Mouse (Mus musculus): ENCODE data around the gene Ceacam9. TPM values are rescaled to one million over a fixed set of nuclear protein-coding genes. Genes with fewer than 3 reads are reported as not detected.

Ceacam9 gene
- polyA plus RNA-seq, 1 experiment from 2014 or later, result not detected

DNA sequence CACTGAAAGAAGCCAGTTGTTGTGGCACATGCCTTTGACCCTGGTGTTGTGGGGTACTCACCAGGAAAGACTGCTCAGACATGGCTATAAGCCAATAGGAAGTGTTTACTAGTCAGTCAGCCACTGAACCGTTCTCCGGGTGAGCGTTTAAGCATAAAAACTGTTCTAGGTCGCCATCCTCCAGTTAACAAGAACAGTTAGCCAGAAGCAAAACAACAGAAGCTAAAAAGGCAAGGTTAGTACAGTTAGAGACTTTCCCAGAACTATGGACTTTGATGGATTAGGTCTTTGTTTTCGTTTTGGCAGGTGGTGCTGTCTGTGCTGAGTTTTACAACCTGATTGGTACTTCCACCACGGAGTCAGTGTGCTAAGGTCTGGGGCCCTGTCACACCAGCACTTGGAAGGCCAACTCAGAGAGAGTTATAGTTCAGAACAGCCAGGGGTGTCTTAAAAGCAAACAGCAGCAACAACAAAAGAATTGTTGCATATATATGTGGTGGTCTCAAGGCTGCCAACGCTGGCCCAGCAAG lies 10.2 kb downstream of the Ceacam9 start:
- 36% methylated on average over 7 of the region's 7 CpGs for WGBS
- Histone ChIP-seq H3K9ac (ENCODE audit: low read length) (no peak overlapping the region), H3K9me3 (ENCODE audit: control insufficient read depth, low read length) (no peaks in the 10 kb centered on the region), H3K27ac (replicated peaks) (no peak overlapping the region), H3K27me3 (ENCODE audit: control insufficient read depth, insufficient read depth, low read length) (no peaks in the 10 kb centered on the region), H3K4me1 (replicated peaks; ENCODE audit: control insufficient read depth, insufficient read depth) (no peaks in the 10 kb centered on the region), H3K4me3 (ENCODE audit: low read depth, low read length) (no peak overlapping the region), H3K4me2 (replicated peaks; ENCODE audit: low read depth) (no peak overlapping the region), H3K36me3 (ENCODE audit: control insufficient read depth, insufficient read depth, low read length) (no peaks in the 10 kb centered on the region)
- no peak for DNase-seq (ENCODE audit: low spot score)
- ATAC-seq (ENCODE audit: low FRiP score, low TSS enrichment), result no peak
- TF ChIP-seq EP300 (optimal IDR thresholded peaks at IDR 0.05) (no peak), CTCF (IDR thresholded peaks at IDR 0.05; ENCODE audit: low read depth) (no peak)

DNA sequence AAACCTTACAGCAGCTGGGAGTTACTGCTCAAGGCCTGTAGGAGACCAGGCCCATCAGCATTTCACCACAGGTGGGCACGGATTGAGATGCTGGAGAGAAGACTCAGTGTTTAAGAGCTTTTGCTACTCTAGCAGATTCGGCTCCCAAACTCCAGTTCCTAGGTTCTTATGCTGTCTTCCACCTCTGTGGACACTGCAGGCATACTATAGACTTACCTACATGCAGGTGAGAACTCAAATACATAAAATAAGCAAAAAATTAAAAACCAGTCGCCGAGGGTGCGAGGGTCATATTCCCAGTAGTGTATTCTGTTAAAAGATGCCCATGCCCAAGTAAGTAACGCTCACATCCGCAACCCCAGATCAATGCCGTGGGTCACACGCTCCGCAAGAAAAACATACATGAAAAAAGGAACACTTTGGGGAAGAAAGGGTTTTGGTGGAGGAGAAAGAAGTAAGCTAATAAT lies 15.9 kb downstream of the Ceacam9 start:
- WGBS, result 47% methylated on average over 10 of the region's 10 CpGs
- no peak overlapping the region for H3K27ac ChIP-seq (replicated peaks)
- ATAC-seq (ENCODE audit: low FRiP score, low TSS enrichment) (no peak), DNase-seq (ENCODE audit: low spot score) (no peak)
- H3K9ac ChIP-seq (ENCODE audit: low read length), result no peak overlapping the region
- H3K4me2 ChIP-seq (replicated peaks; ENCODE audit: low read depth), result peak overlapping the region; percentile 86
- TF ChIP-seq EP300 (optimal IDR thresholded peaks at IDR 0.05) (no peak), CTCF (IDR thresholded peaks at IDR 0.05; ENCODE audit: low read depth) (no peak)
- H3K27me3 ChIP-seq (ENCODE audit: control insufficient read depth, insufficient read depth, low read length), result no peaks in the 10 kb centered on the region
- H3K36me3 ChIP-seq (ENCODE audit: control insufficient read depth, insufficient read depth, low read length), result peaks cover 4% of the 10 kb centered on the region; the same call in 1 of the 2 replicates
- peak overlapping the region; percentile 4; the same call in 1 of the 2 replicates for H3K4me3 ChIP-seq (ENCODE audit: low read depth, low read length)
- H3K4me1 ChIP-seq (replicated peaks; ENCODE audit: control insufficient read depth, insufficient read depth), result peaks cover 4% of the 10 kb centered on the region; the same call in 1 of the 2 replicates
- no peaks in the 10 kb centered on the region for H3K9me3 ChIP-seq (ENCODE audit: control insufficient read depth, low read length)

DNA sequence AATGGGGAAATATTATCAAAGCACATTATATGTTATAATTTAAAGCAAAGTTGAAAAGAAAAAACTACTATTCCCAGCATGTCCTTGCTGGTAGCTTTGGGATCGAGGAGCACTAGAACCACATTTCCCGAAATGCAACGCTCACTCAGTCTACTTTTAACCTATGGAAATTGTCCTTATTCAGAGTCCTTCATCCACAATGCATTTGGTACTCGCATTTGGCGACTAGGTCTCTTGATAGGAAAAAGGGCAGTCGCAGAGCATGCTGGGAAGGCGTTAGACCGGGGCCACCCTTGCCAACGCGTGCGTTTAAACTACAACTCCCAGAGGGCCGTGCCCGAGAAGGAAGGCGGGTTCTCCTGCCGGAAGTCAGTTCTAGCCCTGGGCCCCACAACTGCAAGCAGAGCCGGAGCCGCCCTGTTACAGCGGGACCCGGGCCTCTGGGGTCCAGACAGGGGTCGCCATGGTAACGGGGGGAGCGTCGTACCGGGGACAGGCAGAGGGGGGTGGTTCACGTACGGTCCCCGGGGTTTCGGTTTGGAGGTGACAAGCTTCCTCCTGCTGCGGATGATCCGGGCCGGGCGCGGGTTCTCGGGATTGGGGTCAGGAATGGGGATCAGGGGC lies 16.5 kb downstream of the Ceacam9 start, which contains the start of gene Ap2s1:
Gene Ap2s1 (plus strand): TSS at position 338 of the 624 bp plus-strand sequence.
- Histone ChIP-seq H3K9ac (ENCODE audit: low read length) (peak within 1 kb of the TSS; percentile 76), H3K4me3 (ENCODE audit: low read depth, low read length) (peak within 1 kb of the TSS; percentile 86), H3K27me3 (ENCODE audit: control insufficient read depth, insufficient read depth, low read length) (no peaks in the 10 kb centered on the region), H3K27ac (replicated peaks) (peak within 1 kb of the TSS; percentile 65), H3K36me3 (ENCODE audit: control insufficient read depth, insufficient read depth, low read length) (peaks cover 4% of the 10 kb centered on the region; the same call in 1 of the 2 replicates), H3K4me2 (replicated peaks; ENCODE audit: low read depth) (peak within 1 kb of the TSS; percentile 86), H3K4me1 (replicated peaks; ENCODE audit: control insufficient read depth, insufficient read depth) (peaks cover 4% of the 10 kb centered on the region; the same call in 1 of the 2 replicates), H3K9me3 (ENCODE audit: control insufficient read depth, low read length) (no peaks in the 10 kb centered on the region)
- WGBS, result under 1% methylated on average over 34 of the region's 34 CpGs
- TF ChIP-seq CTCF (IDR thresholded peaks at IDR 0.05; ENCODE audit: low read depth) (no peak), EP300 (optimal IDR thresholded peaks at IDR 0.05) (no peak)
- peak; percentile 97 for DNase-seq (ENCODE audit: low spot score)
- peak; percentile 96 for ATAC-seq (ENCODE audit: low FRiP score, low TSS enrichment)

DNA sequence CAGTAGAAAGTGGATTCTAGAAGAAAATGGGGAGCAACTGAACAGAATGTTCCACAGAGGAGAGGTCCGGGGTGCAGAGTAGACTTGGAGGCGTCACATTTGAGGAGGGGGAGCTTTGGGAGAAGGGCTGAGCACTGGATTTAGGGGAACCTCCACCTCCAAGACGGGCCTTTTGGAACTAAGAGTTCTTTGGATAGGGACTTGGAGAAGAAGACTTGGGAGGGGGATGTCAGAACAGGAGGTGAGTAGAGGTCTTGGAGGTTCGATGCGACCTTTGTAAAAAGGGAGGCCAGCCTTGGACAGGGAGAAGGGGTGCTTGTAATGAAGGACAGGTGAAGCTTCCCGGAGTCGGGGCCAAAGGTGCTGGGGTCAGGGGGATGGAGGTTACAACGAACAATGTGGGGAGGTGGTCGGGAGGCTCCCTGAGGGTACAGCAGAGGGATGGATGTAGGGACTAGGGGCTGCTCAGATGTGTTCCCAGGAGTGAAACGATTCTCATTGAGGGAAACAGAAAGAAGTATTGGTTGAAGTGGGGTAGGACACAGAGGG lies 17.4 kb downstream of the Ceacam9 start:
- peaks cover 8% of the 10 kb centered on the region; the same call in 1 of the 2 replicates for H3K36me3 ChIP-seq (ENCODE audit: control insufficient read depth, insufficient read depth, low read length)
- no peaks in the 10 kb centered on the region for H3K9me3 ChIP-seq (ENCODE audit: control insufficient read depth, low read length)
- H3K4me2 ChIP-seq (replicated peaks; ENCODE audit: low read depth), result peak overlapping the region; percentile 86
- H3K27me3 ChIP-seq (ENCODE audit: control insufficient read depth, insufficient read depth, low read length), result no peaks in the 10 kb centered on the region
- peak overlapping the region; percentile 76 for H3K9ac ChIP-seq (ENCODE audit: low read length)
- no peak for TF ChIP-seq CTCF (IDR thresholded peaks at IDR 0.05; ENCODE audit: low read depth)
- no peak for TF ChIP-seq EP300 (optimal IDR thresholded peaks at IDR 0.05)
- peak overlapping the region; percentile 86 for H3K4me3 ChIP-seq (ENCODE audit: low read depth, low read length)
- 39% methylated on average over 10 of the region's 10 CpGs for WGBS
- DNase-seq (ENCODE audit: low spot score) (no peak), ATAC-seq (ENCODE audit: low FRiP score, low TSS enrichment) (no peak)
- peaks cover 4% of the 10 kb centered on the region; the same call in 1 of the 2 replicates for H3K4me1 ChIP-seq (replicated peaks; ENCODE audit: control insufficient read depth, insufficient read depth)
- no peak overlapping the region for H3K27ac ChIP-seq (replicated peaks)

DNA sequence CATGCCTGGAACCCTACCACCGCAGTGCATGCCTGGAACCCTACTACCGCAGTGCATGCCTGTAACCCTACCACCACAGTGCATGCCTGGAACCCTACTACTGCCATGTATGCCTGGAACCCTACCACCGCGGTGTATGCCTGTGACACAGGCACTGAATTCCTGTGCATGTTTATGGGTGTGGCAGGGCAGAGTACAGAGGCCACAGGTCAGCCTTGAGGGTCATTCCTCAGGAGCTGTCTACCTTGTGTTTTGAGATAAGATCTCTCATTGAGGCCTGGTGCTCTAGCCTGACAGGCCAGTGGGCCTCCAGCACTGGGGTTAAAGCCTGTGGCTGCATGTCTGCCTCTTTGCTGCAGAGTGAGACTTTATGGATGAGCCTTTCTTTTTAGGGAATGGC lies 23.6 kb downstream of the Ceacam9 start:
- no peak overlapping the region for H3K4me2 ChIP-seq (replicated peaks; ENCODE audit: low read depth)
- H3K4me1 ChIP-seq (replicated peaks; ENCODE audit: control insufficient read depth, insufficient read depth), result no peaks in the 10 kb centered on the region
- DNase-seq (ENCODE audit: low spot score), result no peak
- TF ChIP-seq CTCF (IDR thresholded peaks at IDR 0.05; ENCODE audit: low read depth), result no peak
- no peak for TF ChIP-seq EP300 (optimal IDR thresholded peaks at IDR 0.05)
- no peak for ATAC-seq (ENCODE audit: low FRiP score, low TSS enrichment)
- no peaks in the 10 kb centered on the region for H3K27me3 ChIP-seq (ENCODE audit: control insufficient read depth, insufficient read depth, low read length)
- H3K9ac ChIP-seq (ENCODE audit: low read length), result no peak overlapping the region
- H3K27ac ChIP-seq (replicated peaks), result no peak overlapping the region
- H3K36me3 ChIP-seq (ENCODE audit: control insufficient read depth, insufficient read depth, low read length), result peaks cover 27% of the 10 kb centered on the region
- WGBS, result 86% methylated on average over 4 of the region's 4 CpGs
- H3K4me3 ChIP-seq (ENCODE audit: low read depth, low read length), result no peak overlapping the region
- no peaks in the 10 kb centered on the region for H3K9me3 ChIP-seq (ENCODE audit: control insufficient read depth, low read length)

DNA sequence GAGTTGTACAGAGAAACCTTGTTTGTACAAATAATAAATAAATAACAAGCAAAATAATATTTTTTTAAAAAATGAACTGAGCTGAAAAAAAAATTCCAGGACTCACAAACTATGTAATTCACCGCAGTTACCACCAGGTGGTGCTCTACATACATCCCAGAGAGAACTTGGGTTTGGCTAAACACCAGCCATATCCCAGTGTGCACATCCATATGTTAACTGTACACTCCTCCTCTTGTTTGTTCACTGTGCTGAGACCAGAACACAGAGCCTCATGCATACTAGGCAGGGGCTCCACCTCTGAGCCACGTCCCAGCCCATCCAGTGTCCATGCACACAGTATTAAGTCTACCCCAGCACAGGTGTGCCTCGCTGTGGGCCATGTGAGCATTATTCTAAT lies 24.4 kb downstream of the Ceacam9 start:
- Histone ChIP-seq H3K9me3 (ENCODE audit: control insufficient read depth, low read length) (no peaks in the 10 kb centered on the region), H3K4me1 (replicated peaks; ENCODE audit: control insufficient read depth, insufficient read depth) (no peaks in the 10 kb centered on the region), H3K27me3 (ENCODE audit: control insufficient read depth, insufficient read depth, low read length) (no peaks in the 10 kb centered on the region), H3K9ac (ENCODE audit: low read length) (no peak overlapping the region), H3K36me3 (ENCODE audit: control insufficient read depth, insufficient read depth, low read length) (peaks cover 25% of the 10 kb centered on the region), H3K27ac (replicated peaks) (no peak overlapping the region), H3K4me2 (replicated peaks; ENCODE audit: low read depth) (no peak overlapping the region), H3K4me3 (ENCODE audit: low read depth, low read length) (no peak overlapping the region)
- peak; percentile 40; the same call in 1 of the 2 replicates for ATAC-seq (ENCODE audit: low FRiP score, low TSS enrichment)
- TF ChIP-seq EP300 (optimal IDR thresholded peaks at IDR 0.05) (no peak), CTCF (IDR thresholded peaks at IDR 0.05; ENCODE audit: low read depth) (peak; percentile 91)
- peak; percentile 62 for DNase-seq (ENCODE audit: low spot score)
- 58% methylated on average over 3 of the region's 3 CpGs for WGBS
